Mouse (Mus musculus) forebrain, postnatal 0 days (tissue): Measurements from ENCODE around the gene Gdap1l1. TPM values are rescaled to one million over a fixed set of nuclear protein-coding genes. Genes with fewer than 3 reads are reported as not detected.
A peak's percentile ranks its signal among the peaks of the same experiment; 100 is the strongest.

Experiments used
- ATAC-seq: fragments of 200-750 bp; cut with Nextera tagmentation; 2 replicates; pipeline ENCODE4 v1.8.0; 2017; ENCODE audit warnings: mild to moderate bottlenecking, moderate library complexity
- DNase-seq: peaks from one replicate; pipeline ENCODE4 v3.0.0-alpha.2; 2015
- H3K27ac ChIP-seq: fragments of 300-500 bp; sonication (generic); 2 replicates; pipeline ENCODE4 v1.5.1; 2014; ENCODE audit warnings: low read depth, mild to moderate bottlenecking, antibody characterized with exemption, low read length, moderate library complexity, mixed read lengths
- H3K27me3 ChIP-seq: fragments of 300-500 bp; sonication (generic); 2 replicates; pipeline ENCODE4 v1.6.1; 2014; ENCODE audit warnings: mild to moderate bottlenecking, low read length, mixed read lengths; ENCODE audit not compliant: insufficient read depth
- H3K36me3 ChIP-seq: fragments of 300-500 bp; sonication (generic); 2 replicates; pipeline ENCODE4 v1.6.1; 2014; ENCODE audit warnings: mild to moderate bottlenecking, moderate library complexity; ENCODE audit not compliant: insufficient read depth
- H3K4me1 ChIP-seq: fragments of 300-500 bp; sonication (generic); 2 replicates; pipeline ENCODE4 v1.6.1; 2014; ENCODE audit warnings: antibody characterized with exemption; ENCODE audit not compliant: insufficient read depth
- H3K4me2 ChIP-seq: fragments of 300-500 bp; sonication (generic); 2 replicates; pipeline ENCODE4 v1.6.1; 2014; ENCODE audit warnings: low read depth, mild to moderate bottlenecking, moderate library complexity
- H3K4me3 ChIP-seq: fragments of 300-500 bp; sonication (generic); 2 replicates; pipeline ENCODE4 v1.5.1; 2014; ENCODE audit warnings: low read depth, low read length, mixed read lengths
- H3K9ac ChIP-seq: fragments of 300-500 bp; sonication (generic); 2 replicates; pipeline ENCODE4 v1.6.1; 2014; ENCODE audit warnings: mild to moderate bottlenecking
- H3K9me3 ChIP-seq: fragments of 300-500 bp; sonication (generic); 2 replicates; pipeline ENCODE4 v1.6.1; 2016; ENCODE audit warnings: low read length
- CTCF ChIP-seq: sonication (generic); IDR thresholded peaks from 2 replicates; pipeline ENCODE4 v1.5.1; 2016; ENCODE audit warnings: antibody characterized with exemption, control low read depth, low read depth
- WGBS: fragments of 180-500 bp; shearing (Covaris S2); extraction: QIAGEN DNeasy Blood & Tissue Kit; methylation state at CpG from one replicate; pipeline ENCODE4 v1.1.7; 2014; 5-methylcytosine and 5-hydroxymethylcytosine counted together
- polyA plus RNA-seq: library from polyadenylated mRNA; unstranded; fragments of >200 nt; fragmentation: Nextera tagmentation; extraction: Ambion mirVana; gene quantifications from 2 replicates; pipeline ENCODE4 v1.2.1, GENCODE M21; 2015
- total RNA-seq: library from RNA; depleted of rRNA; stranded (reverse); fragments of >200 nt; gene quantifications from 2 replicates; pipeline ENCODE4 v1.2.3, GENCODE M21; 2014

Gdap1l1 gene
- total and polyA plus RNA-seq, 2 experiments from 2014 or later: 106 to 134 TPM

GRCm38 (mm10) chr2:163469711-163470110 lies 31.4 kb downstream of the Gdap1l1 start:
- Histone ChIP-seq H3K4me1 (peaks cover 5% of the 10 kb centered on the region; the same call in 1 of the 2 replicates), H3K4me3 (no peak overlapping the region), H3K27me3 (no peaks in the 10 kb centered on the region), H3K4me2 (no peak overlapping the region), H3K36me3 (peaks cover 28% of the 10 kb centered on the region), H3K9ac (no peak overlapping the region), H3K27ac (no peak overlapping the region), H3K9me3 (no peaks in the 10 kb centered on the region)
- DNase-seq (no peak), ATAC-seq (no peak)
- TF ChIP-seq CTCF: no peak
- 96% methylated on average over 15 of the region's 15 CpGs for WGBS

- ATAC-seq (no peak), DNase-seq (no peak)
- Histone ChIP-seq H3K9me3 (no peaks in the 10 kb centered on the region), H3K4me2 (peak overlapping the region; percentile 77), H3K4me1 (peaks cover 5% of the 10 kb centered on the region; the same call in 1 of the 2 replicates), H3K4me3 (no peak overlapping the region), H3K9ac (no peak overlapping the region), H3K27me3 (no peaks in the 10 kb centered on the region), H3K36me3 (peaks cover 28% of the 10 kb centered on the region), H3K27ac (no peak overlapping the region)
- WGBS: 56% methylated on average over 3 of the region's 3 CpGs
- no peak for TF ChIP-seq CTCF
These were observed 32.9 kb downstream of the Gdap1l1 start for GRCm38 (mm10) chr2:163471136-163471535.

GRCm38 (mm10) chr2:163471710-163472465 lies 33.6 kb downstream of the Gdap1l1 start:
- Histone ChIP-seq H3K9me3 (no peaks in the 10 kb centered on the region), H3K36me3 (peaks cover 24% of the 10 kb centered on the region), H3K4me3 (peak overlapping the region; percentile 91), H3K4me2 (peak overlapping the region; percentile 77), H3K9ac (peak overlapping the region; percentile 81), H3K4me1 (peaks cover 5% of the 10 kb centered on the region; the same call in 1 of the 2 replicates), H3K27me3 (no peaks in the 10 kb centered on the region), H3K27ac (peak overlapping the region; percentile 71)
- no peak for TF ChIP-seq CTCF
- WGBS: 5% methylated on average over 36 of the region's 36 CpGs
- DNase-seq: no peak
- peak; percentile 84 for ATAC-seq

- peak within 1 kb of the TSS; percentile 71 for H3K27ac ChIP-seq
- ATAC-seq: peak; percentile 95
- peak within 1 kb of the TSS; percentile 77 for H3K4me2 ChIP-seq
- peaks cover 21% of the 10 kb centered on the region for H3K36me3 ChIP-seq
- under 1% methylated on average over 30 of the region's 30 CpGs for WGBS
- peak within 1 kb of the TSS; percentile 81 for H3K9ac ChIP-seq
- DNase-seq: peak; percentile 98
- peak; percentile 100 for TF ChIP-seq CTCF
- no peaks in the 10 kb centered on the region for H3K9me3 ChIP-seq
- no peaks in the 10 kb centered on the region for H3K27me3 ChIP-seq
- H3K4me1 ChIP-seq: peaks cover 5% of the 10 kb centered on the region; the same call in 1 of the 2 replicates
- H3K4me3 ChIP-seq: peak within 1 kb of the TSS; percentile 91
These were observed 34.2 kb downstream of the Gdap1l1 start, which contains the start of gene Fitm2 for GRCm38 (mm10) chr2:163472466-163472851. Gene Fitm2, minus strand, starts transcription at chr2:163472629.

GRCm38 (mm10) chr2:163480191-163480825 lies 42.0 kb downstream of the Gdap1l1 start:
- Histone ChIP-seq H3K9ac (no peak overlapping the region), H3K4me2 (no peak overlapping the region), H3K9me3 (no peaks in the 10 kb centered on the region), H3K27ac (no peak overlapping the region), H3K4me1 (no peaks in the 10 kb centered on the region), H3K36me3 (no peaks in the 10 kb centered on the region), H3K27me3 (peaks cover 9% of the 10 kb centered on the region; the same call in 1 of the 2 replicates), H3K4me3 (no peak overlapping the region)
- 55% methylated on average over 18 of the region's 18 CpGs for WGBS
- TF ChIP-seq CTCF: peak; percentile 48
- DNase-seq (no peak), ATAC-seq (no peak)

- Histone ChIP-seq H3K4me1 (no peaks in the 10 kb centered on the region), H3K9ac (no peak overlapping the region), H3K4me3 (0 out of 2 replicates have a peak overlapping the region, but pooled peaks have one; percentile 3), H3K4me2 (0 out of 2 replicates have a peak overlapping the region, but pooled peaks have one; percentile 23), H3K27me3 (peaks cover 9% of the 10 kb centered on the region; the same call in 1 of the 2 replicates), H3K36me3 (no peaks in the 10 kb centered on the region), H3K27ac (no peak overlapping the region), H3K9me3 (no peaks in the 10 kb centered on the region)
- no peak for DNase-seq
- TF ChIP-seq CTCF: peak; percentile 32; the same call in 1 of the 2 replicates
- 3% methylated on average over 21 of the region's 21 CpGs for WGBS
- ATAC-seq: peak; percentile 18; the same call in 1 of the 2 replicates
These were observed 43.3 kb downstream of the Gdap1l1 start for GRCm38 (mm10) chr2:163481539-163482029.
